Mouse (Mus musculus) embryonic facial prominence, embryonic 10.5 days (tissue): ENCODE data around the gene Ctrb1. TPM values are rescaled to one million over a fixed set of nuclear protein-coding genes. Genes with fewer than 3 reads are reported as not detected.

ENCODE experiments used
- DNase-seq: peaks from one replicate; pipeline ENCODE4 v3.0.0-alpha.2; 2017; ENCODE audit warnings: low spot score
- H3K27ac ChIP-seq: fragments of 300-500 bp; sonication (generic); replicated peaks from 2 replicates; pipeline ENCODE4 v1.5.1; 2016; ENCODE audit warnings: mild to moderate bottlenecking
- H3K27me3 ChIP-seq: fragments of 300-500 bp; sonication (generic); replicated peaks from 2 replicates; pipeline ENCODE4 v1.6.1; 2016; ENCODE audit warnings: low read depth, mild to moderate bottlenecking; ENCODE audit not compliant: poor library complexity, severe bottlenecking
- H3K36me3 ChIP-seq: fragments of 300-500 bp; sonication (generic); replicated peaks from 2 replicates; pipeline ENCODE4 v1.6.1; 2016; ENCODE audit warnings: mild to moderate bottlenecking, moderate library complexity
- H3K4me1 ChIP-seq: fragments of 300-500 bp; sonication (generic); 2 replicates; pipeline ENCODE4 v1.6.1; 2016
- H3K4me3 ChIP-seq: fragments of 300-500 bp; sonication (generic); 2 replicates; pipeline ENCODE4 v1.5.1; 2016; ENCODE audit warnings: mild to moderate bottlenecking, moderate library complexity
- H3K9me3 ChIP-seq: fragments of 300-500 bp; sonication (generic); 2 replicates; pipeline ENCODE4 v1.6.1; 2016; ENCODE audit warnings: mild to moderate bottlenecking
- WGBS: fragments of 180-500 bp; shearing (Covaris S2); methylation state at CpG from one replicate; pipeline ENCODE4 v1.1.7; 2016; 5-methylcytosine and 5-hydroxymethylcytosine counted together
- microRNA-seq: library from miRNA; unstranded; fragments of <30 nt; microRNA quantifications from one replicate; pipeline ENCODE4, GENCODE M21; 2017
- polyA plus RNA-seq: library from polyadenylated mRNA; unstranded; fragments of >200 nt; fragmentation: Nextera tagmentation; extraction: Ambion mirVana; gene quantifications from 2 replicates; pipeline ENCODE4 v1.2.1, GENCODE M21; 2016

Ctrb1 gene
- polyA plus RNA-seq, 1 experiment from 2014 or later: not detected

DNA sequence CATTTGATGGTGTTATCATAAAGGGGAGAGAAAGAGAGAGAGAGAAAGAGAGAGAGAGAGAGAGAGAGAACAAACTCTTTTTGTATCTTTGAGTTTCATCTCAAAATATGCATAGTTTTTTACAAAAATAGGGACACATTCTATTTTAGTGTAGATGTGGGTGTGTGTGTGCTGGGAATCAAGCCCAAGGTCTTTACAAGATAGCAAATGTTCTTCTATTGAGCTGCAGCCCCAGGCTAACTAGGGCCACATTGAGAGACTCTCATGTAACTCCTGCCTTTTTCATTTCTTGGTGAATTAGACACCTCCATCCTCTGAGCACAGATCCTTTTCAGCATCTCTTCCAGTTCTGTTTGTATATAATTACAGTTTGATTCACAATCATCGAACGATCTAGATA lies 49.7 kb downstream of the Ctrb1 start:
- Histone ChIP-seq H3K36me3 (peaks cover 3% of the 10 kb centered on the region; the same call in 1 of the 2 replicates), H3K4me1 (peaks cover 8% of the 10 kb centered on the region), H3K4me3 (no peak overlapping the region), H3K27ac (no peak overlapping the region), H3K27me3 (no peaks in the 10 kb centered on the region), H3K9me3 (no peaks in the 10 kb centered on the region)
- 93% methylated on average over 2 of the region's 2 CpGs for WGBS
- DNase-seq: no peak

DNA sequence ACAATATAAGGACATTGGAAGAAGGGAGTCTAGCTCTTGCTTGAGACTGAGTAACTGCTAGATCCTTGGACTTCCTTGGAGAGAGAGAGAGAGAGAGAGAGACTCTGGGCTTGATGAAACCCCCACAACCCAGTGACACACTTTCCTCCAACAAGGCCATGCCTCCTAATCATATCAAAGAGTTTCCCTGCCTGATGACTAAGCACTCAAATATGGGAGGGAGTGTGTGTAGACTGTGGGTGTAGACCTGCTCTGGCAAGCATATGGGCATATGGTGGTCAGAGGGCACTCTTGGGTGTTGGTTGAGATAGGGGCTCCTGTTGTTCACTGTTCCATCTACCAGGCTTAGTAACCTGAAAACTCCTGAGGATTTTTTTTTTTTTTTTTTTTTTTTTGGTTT lies 52.7 kb downstream of the Ctrb1 start:
- H3K36me3 ChIP-seq: no peaks in the 10 kb centered on the region
- no peak overlapping the region for H3K27ac ChIP-seq
- H3K4me1 ChIP-seq: peaks cover 8% of the 10 kb centered on the region

More for the DNA sequence above, 52.7 kb downstream of the Ctrb1 start:
- 0 out of 2 replicates have a peak, but pooled peaks cover 3% of the 10 kb centered on the region for H3K9me3 ChIP-seq
- no peak for DNase-seq
- no peak overlapping the region for H3K4me3 ChIP-seq
- H3K27me3 ChIP-seq: no peaks in the 10 kb centered on the region

Small RNA genes lying within 50 kb of the gene (microRNA-seq; reads per million reads assigned to microRNA genes)
- not detected for gene Mir7076

Other genes starting within 250 kb of the Ctrb1 start
- 5.4 and 6.6 TPM in 2 replicates for gene Wdr59, start 168.9 kb downstream of the Ctrb1 start, polyA plus RNA-seq
- gene Znrf1, start 154.9 kb downstream of the Ctrb1 start, polyA plus RNA-seq: 32.0 and 36.3 TPM in 2 replicates
- 0.23 and 0.25 TPM in 2 replicates for gene Ldhd, start 60.6 kb downstream of the Ctrb1 start, polyA plus RNA-seq
- 20.2 and 20.9 TPM in 2 replicates for gene Zfp1, start 47.6 kb downstream of the Ctrb1 start, polyA plus RNA-seq
- gene Bcar1, start 52.8 kb upstream of the Ctrb1 start, polyA plus RNA-seq: 61.1 and 62.4 TPM in 2 replicates
- gene Cfdp1, start 163.3 kb upstream of the Ctrb1 start, polyA plus RNA-seq: 225 and 237 TPM in 2 replicates
- gene Tmem170, start 185.7 kb upstream of the Ctrb1 start, polyA plus RNA-seq: 10.5 and 11.0 TPM in 2 replicates
- 2.2 and 2.7 TPM in 2 replicates for gene Chst5, start 219.4 kb upstream of the Ctrb1 start, polyA plus RNA-seq
- 20.1 and 20.2 TPM in 2 replicates for gene Tmem231, start 242.9 kb upstream of the Ctrb1 start, polyA plus RNA-seq
- 186 and 194 TPM in 2 replicates for gene Gabarapl2, start 249.7 kb upstream of the Ctrb1 start, polyA plus RNA-seq